Mouse (Mus musculus) midbrain, postnatal 0 days (tissue): ENCODE measurements around the gene Pla2g2f. TPM values are rescaled to one million over a fixed set of nuclear protein-coding genes. Genes with fewer than 3 reads are reported as not detected.
A peak's percentile ranks its signal among the peaks of the same experiment; 100 is the strongest.

ENCODE experiments used
- ATAC-seq: fragments of 200-750 bp; cut with Nextera tagmentation; 2 replicates; pipeline ENCODE4 v1.8.0; 2017; ENCODE audit warnings: moderate number of reproducible peaks, mild to moderate bottlenecking, moderate TSS enrichment, moderate library complexity; ENCODE audit not compliant: low FRiP score
- DNase-seq: peaks from one replicate; pipeline ENCODE4 v3.0.0-alpha.2; 2015; ENCODE audit warnings: low spot score
- H3K27ac ChIP-seq: fragments of 300-500 bp; sonication (generic); 2 replicates; pipeline ENCODE4 v1.5.1; 2014; ENCODE audit warnings: low read depth, mild to moderate bottlenecking, low read length, mixed read lengths
- H3K27me3 ChIP-seq: fragments of 300-500 bp; sonication (generic); 2 replicates; pipeline ENCODE4 v1.6.1; 2014; ENCODE audit warnings: low read length, control low read depth, mixed read lengths; ENCODE audit not compliant: insufficient read depth
- H3K36me3 ChIP-seq: fragments of 300-500 bp; sonication (generic); 2 replicates; pipeline ENCODE4 v1.6.1; 2014; ENCODE audit warnings: low read length, control low read depth, mixed read lengths; ENCODE audit not compliant: insufficient read depth
- H3K4me1 ChIP-seq: fragments of 300-500 bp; sonication (generic); 2 replicates; pipeline ENCODE4 v1.6.1; 2014; ENCODE audit warnings: mild to moderate bottlenecking, control low read depth, antibody characterized with exemption, low read length, mixed read lengths; ENCODE audit not compliant: insufficient read depth
- H3K4me2 ChIP-seq: fragments of 300-500 bp; sonication (generic); 2 replicates; pipeline ENCODE4 v1.6.1; 2014; ENCODE audit warnings: low read depth, mild to moderate bottlenecking, low read length, mixed read lengths; ENCODE audit not compliant: poor library complexity, severe bottlenecking
- H3K4me3 ChIP-seq: fragments of 300-500 bp; sonication (generic); 2 replicates; pipeline ENCODE4 v1.5.1; 2014; ENCODE audit warnings: low read depth, mild to moderate bottlenecking, low read length, moderate library complexity
- H3K9ac ChIP-seq: fragments of 300-500 bp; sonication (generic); replicated peaks from 2 replicates; pipeline ENCODE4 v1.6.1; 2014; ENCODE audit warnings: mild to moderate bottlenecking, low read length, moderate library complexity, mixed read lengths; ENCODE audit not compliant: poor library complexity, severe bottlenecking
- H3K9me3 ChIP-seq: fragments of 300-500 bp; sonication (generic); 2 replicates; pipeline ENCODE4 v1.6.1; 2016; ENCODE audit warnings: low read length, control low read depth
- CTCF ChIP-seq: IDR thresholded peaks from 2 replicates; pipeline ENCODE4 v1.5.1; 2016; ENCODE audit warnings: antibody characterized with exemption, mild to moderate bottlenecking
- WGBS: fragments of 180-500 bp; shearing (Covaris S2); extraction: QIAGEN DNeasy Blood & Tissue Kit; methylation state at CpG from one replicate; pipeline ENCODE4 v1.1.7; 2014; 5-methylcytosine and 5-hydroxymethylcytosine counted together
- polyA plus RNA-seq: library from polyadenylated mRNA; unstranded; fragments of >200 nt; fragmentation: Nextera tagmentation; extraction: Ambion mirVana; gene quantifications from 2 replicates; pipeline ENCODE4 v1.2.1, GENCODE M21; 2015
- total RNA-seq: library from RNA; depleted of rRNA; stranded (reverse); fragments of >200 nt; gene quantifications from 2 replicates; pipeline ENCODE4 v1.2.3, GENCODE M21; 2014

Pla2g2f gene
- total and polyA plus RNA-seq, 2 experiments from 2014 or later = 1.9 TPM; not detected in 1

DNA sequence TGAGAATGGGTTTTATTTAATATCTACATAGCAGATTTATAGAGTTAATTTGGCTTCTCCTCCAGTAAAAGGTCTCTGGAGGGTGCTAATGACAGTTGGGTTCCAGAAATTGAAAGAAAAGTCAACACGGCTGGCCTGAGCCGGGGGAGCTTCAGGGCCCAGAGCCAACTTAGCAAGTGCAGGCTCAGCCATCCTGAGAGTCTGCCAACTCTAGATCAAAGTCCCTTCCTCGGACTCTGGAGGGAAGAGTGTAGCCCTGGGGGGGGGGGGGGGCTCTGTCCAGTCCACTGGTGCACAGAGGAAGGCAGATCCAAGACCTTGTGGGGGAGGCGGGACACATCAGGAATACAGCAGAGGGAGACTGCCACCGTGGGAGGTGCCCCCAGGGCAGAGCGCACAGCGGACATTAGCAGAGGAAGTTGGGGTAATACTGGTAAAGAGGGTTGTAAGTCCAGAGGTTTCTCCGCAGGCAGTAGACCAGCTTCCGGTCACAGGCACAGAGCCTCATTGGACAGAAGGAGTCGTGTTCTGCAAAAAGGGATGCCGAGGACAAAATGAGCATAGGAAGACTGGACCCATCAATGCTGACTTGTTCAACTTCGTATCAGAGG, 42.8 kb upstream of the Pla2g2f start:
- DNase-seq = peak; percentile 78
- ATAC-seq = no peak
- no peak overlapping the region for H3K27ac ChIP-seq

DNA sequence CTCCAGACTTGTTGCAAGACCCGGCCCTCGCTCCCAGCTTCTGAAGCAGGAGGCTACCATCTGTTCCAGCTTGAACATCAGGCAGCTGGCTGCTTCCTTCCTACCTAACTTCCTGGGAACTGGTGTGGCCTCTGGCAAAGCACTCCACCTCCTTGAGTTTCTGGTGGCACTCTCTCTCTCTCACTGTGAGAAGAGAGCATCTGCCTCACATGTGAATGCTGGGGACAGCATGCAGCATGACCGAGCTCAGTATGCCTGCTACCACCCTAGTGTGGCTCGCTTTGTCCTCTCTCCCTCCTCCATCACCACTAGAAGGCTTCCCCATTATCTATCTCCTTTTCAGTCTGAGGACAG, 39.8 kb upstream of the Pla2g2f start:
- DNase-seq (no peak), ATAC-seq (no peak)
- TF ChIP-seq CTCF = no peak
- Histone ChIP-seq H3K27me3 (no peaks in the 10 kb centered on the region), H3K4me3 (no peak overlapping the region), H3K27ac (no peak overlapping the region), H3K9me3 (no peaks in the 10 kb centered on the region), H3K36me3 (no peaks in the 10 kb centered on the region), H3K4me1 (no peaks in the 10 kb centered on the region), H3K9ac (no peak overlapping the region), H3K4me2 (no peak overlapping the region)
- 74% methylated on average over 4 of the region's 4 CpGs for WGBS

More for the DNA sequence above, 42.8 kb upstream of the Pla2g2f start:
- H3K4me2 ChIP-seq = no peak overlapping the region
- no peak overlapping the region for H3K4me3 ChIP-seq
- 64% methylated on average over 12 of the region's 12 CpGs for WGBS
- no peak overlapping the region for H3K9ac ChIP-seq
- no peaks in the 10 kb centered on the region for H3K36me3 ChIP-seq
- H3K9me3 ChIP-seq = no peaks in the 10 kb centered on the region
- H3K27me3 ChIP-seq = no peaks in the 10 kb centered on the region
- H3K4me1 ChIP-seq = no peaks in the 10 kb centered on the region
- TF ChIP-seq CTCF = no peak

DNA sequence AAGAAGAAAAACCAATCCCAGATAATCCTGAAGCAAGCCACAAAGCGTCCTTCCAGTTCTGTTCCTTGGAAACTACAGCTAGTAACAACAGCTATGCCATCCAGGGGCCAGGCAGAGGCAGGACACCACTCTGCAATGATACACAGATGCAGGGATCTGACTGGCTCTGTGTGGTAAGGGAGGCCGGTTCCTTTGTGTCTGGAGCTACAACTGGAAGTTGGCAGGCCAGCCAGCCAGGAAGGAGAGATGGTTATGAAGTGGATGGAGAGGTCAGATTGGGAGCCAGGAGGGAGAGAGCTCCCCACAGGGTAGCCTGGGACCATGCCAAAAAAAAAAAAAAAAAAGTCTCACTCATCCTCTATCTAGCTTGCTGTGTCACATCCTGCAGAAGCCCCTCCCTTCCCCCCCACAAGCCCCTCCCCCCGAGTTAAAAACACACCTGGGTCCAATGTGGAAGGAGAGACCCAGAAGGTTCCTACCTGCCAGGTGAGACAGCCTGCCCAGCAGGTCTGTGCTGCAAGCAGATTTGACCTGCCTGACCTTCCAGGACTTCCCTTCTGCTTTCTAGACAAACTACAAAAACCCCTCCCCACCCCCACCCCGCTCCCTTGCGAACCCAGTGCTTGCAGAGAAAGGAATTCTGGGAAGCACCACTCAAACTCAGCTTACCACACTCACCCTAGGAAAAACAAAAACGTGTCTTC, 39.2 kb upstream of the Pla2g2f start:
- Histone ChIP-seq H3K27ac (no peak overlapping the region), H3K27me3 (no peaks in the 10 kb centered on the region), H3K4me2 (no peak overlapping the region), H3K4me3 (no peak overlapping the region), H3K9me3 (no peaks in the 10 kb centered on the region), H3K4me1 (no peaks in the 10 kb centered on the region), H3K36me3 (no peaks in the 10 kb centered on the region), H3K9ac (no peak overlapping the region)
- 51% methylated on average over 6 of the region's 6 CpGs for WGBS
- no peak for TF ChIP-seq CTCF
- ATAC-seq = no peak
- no peak for DNase-seq

GRCm38 (mm10) chr4:138794344-138794743, 36.9 kb upstream of the Pla2g2f start:
- Histone ChIP-seq H3K27ac (no peak overlapping the region), H3K4me1 (no peaks in the 10 kb centered on the region), H3K4me3 (no peak overlapping the region), H3K36me3 (no peaks in the 10 kb centered on the region), H3K9me3 (no peaks in the 10 kb centered on the region), H3K9ac (no peak overlapping the region), H3K4me2 (no peak overlapping the region), H3K27me3 (no peaks in the 10 kb centered on the region)
- ATAC-seq (no peak), DNase-seq (no peak)
- WGBS = 91% methylated on average over 6 of the region's 6 CpGs
- TF ChIP-seq CTCF = no peak

GRCm38 (mm10) chr4:138793276-138793675, 35.9 kb upstream of the Pla2g2f start:
- 43% methylated on average over 2 of the region's 2 CpGs for whole genome bisulfite sequencing
- Histone ChIP-seq H3K27me3 (no peaks in the 10 kb centered on the region), H3K9me3 (no peaks in the 10 kb centered on the region), H3K4me2 (no peak overlapping the region), H3K27ac (no peak overlapping the region), H3K4me3 (no peak overlapping the region), H3K36me3 (no peaks in the 10 kb centered on the region), H3K4me1 (no peaks in the 10 kb centered on the region), H3K9ac (no peak overlapping the region)
- peak; percentile 70 for TF ChIP-seq CTCF
- peak; percentile 58 for DNase-seq
- no peak for ATAC-seq

DNA sequence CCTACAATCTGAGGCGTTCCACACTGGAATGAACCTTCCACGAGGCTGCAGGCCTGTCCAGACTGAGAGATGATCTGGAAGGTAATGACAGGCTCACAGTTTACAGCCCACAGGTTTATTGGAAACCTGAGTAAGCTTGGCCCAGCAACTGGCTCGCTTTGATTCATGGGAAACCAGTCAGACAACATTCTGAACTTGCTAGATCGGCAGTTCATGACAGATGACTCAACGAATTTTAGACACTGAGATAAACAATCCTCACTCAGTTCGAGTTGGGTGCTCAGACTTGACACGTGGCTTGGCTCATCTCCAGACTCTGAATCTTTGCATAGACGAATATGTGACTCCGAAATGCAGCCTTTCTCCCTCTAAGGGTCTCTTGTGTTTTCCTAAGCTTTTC, 35.2 kb upstream of the Pla2g2f start:
- H3K36me3 ChIP-seq = no peaks in the 10 kb centered on the region
- H3K27me3 ChIP-seq = no peaks in the 10 kb centered on the region
- no peak overlapping the region for H3K4me2 ChIP-seq
- H3K9me3 ChIP-seq = no peaks in the 10 kb centered on the region
- H3K27ac ChIP-seq = no peak overlapping the region
- H3K4me1 ChIP-seq = no peaks in the 10 kb centered on the region
- WGBS = 63% methylated on average over 9 of the region's 9 CpGs
- H3K4me3 ChIP-seq = no peak overlapping the region
- DNase-seq (no peak), ATAC-seq (no peak)
- TF ChIP-seq CTCF = no peak
- no peak overlapping the region for H3K9ac ChIP-seq
